Mouse (Mus musculus): ENCODE data around the gene Klhl42.

Klhl42 gene

GRCm38 (mm10) chr6:147087736-147088135 lies 3.4 kb upstream of the Klhl42 start:
- no peak for DNase-seq (ENCODE audit: low read depth)

- no peak for DNase-seq (ENCODE audit: low read depth)
Observed at GRCm38 (mm10) chr6:147088517-147088916, 2.7 kb upstream of the Klhl42 start.

- no peak for DNase-seq (ENCODE audit: low read depth)
Observed at GRCm38 (mm10) chr6:147090191-147090590, 988 bp upstream of the Klhl42 start.

GRCm38 (mm10) chr6:147092136-147092535 lies 957 bp downstream of the Klhl42 start:
- no peak for DNase-seq (ENCODE audit: low read depth)

DNA sequence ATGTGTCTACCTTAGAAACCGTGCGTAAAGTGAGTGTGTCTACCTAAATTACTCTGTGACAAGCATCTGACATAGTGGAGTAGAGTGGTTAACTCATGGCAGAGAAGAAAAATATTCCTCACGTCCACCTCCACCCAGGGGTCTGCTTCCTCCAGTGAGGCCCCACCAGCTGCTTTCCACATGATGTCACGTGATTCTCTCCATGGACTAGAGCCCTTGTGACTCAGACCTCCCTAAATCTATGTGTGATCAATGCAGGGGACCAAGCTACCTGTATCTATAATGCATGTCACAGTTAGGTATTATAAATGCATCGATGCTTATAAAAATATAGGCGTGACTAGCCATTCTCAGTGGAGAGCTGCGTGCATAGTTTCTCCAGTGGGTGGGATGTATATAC lies 3.6 kb downstream of the Klhl42 start:
- no peak for DNase-seq (ENCODE audit: low read depth)

- DNase-seq (ENCODE audit: low read depth): no peak
Observed at GRCm38 (mm10) chr6:147096109-147096508, 4.9 kb downstream of the Klhl42 start.

DNA sequence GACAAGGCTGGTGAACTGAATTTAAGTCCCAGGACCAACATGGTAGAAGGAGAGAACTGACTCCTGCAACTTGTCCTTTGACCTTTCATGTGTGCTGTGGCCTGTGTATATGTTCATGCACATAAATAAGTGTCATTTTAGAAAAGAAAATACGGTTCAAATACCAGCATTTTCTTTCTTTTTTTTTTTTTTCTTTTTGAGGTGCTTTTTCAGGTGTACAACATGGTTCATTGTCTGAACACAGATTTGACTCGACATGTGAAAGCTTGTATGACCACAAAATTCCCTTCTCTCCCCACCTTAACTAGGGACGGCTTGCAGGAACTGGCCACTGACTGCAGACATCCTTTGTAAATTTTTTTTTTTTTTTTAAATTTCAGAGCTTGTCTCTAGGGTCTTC lies 5.8 kb downstream of the Klhl42 start:
- DNase-seq (ENCODE audit: low read depth): no peak

- DNase-seq (ENCODE audit: low read depth): no peak
Observed at GRCm38 (mm10) chr6:147097346-147097929, 6.3 kb downstream of the Klhl42 start.

DNA sequence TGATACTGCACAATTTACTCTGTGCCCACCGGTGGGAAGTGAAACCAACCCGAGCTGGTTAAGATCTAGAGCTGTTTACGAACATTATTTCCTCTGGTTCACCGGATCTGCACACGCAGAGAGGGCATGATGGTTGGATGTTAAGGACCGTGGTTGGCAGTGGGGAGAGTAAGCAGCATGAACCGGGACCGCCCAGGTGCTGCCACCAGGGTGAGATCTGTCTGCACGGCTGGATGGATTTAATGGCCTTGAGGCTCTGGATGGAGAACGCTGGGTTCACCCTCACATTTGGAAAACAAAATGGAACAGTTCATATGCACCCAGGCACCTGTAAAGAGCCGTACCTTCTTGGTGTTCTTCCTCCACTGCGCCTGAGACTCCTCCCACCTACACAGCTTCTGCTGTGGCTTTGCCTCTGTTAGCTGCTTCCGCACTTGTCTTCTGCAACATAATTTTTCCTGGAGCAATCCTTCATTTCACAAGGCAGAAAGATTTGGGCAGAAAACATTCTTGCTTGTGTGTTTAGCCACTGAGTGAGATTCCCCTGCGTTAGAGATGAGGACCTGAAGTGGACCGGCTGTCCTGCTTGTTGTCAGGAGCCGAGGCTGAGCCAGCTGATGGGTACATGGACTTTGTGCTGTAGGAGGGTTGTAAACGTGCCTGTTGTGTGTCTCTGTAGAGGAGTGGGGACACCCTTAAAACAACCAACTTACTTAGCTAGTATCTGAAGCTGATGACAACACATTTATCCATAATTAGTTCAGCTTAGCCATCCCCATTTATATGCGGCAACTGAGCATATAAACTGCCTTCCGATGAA lies 8.5 kb downstream of the Klhl42 start:
- DNase-seq (ENCODE audit: low read depth): no peak

DNA sequence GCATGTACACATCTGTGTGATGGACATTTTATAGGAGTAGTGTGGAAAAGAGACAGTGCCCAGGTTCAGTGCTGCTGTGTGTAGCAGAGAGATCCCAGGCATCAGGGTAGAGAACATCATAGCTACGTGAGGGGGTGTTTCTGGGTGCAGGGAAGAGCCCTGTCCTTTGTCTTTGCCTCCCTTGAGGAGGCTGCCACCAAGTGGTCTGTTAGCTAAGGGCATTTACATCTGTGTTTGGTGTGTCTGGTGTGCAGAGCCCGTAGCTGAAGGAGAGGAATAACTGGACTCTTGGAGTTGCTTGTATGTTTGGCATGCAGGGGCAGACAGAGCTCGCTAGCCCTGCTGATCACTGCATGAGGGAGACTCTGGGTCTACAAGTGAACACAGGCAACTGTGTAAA lies 11.1 kb downstream of the Klhl42 start:
- no peak for DNase-seq (ENCODE audit: low read depth)

DNA sequence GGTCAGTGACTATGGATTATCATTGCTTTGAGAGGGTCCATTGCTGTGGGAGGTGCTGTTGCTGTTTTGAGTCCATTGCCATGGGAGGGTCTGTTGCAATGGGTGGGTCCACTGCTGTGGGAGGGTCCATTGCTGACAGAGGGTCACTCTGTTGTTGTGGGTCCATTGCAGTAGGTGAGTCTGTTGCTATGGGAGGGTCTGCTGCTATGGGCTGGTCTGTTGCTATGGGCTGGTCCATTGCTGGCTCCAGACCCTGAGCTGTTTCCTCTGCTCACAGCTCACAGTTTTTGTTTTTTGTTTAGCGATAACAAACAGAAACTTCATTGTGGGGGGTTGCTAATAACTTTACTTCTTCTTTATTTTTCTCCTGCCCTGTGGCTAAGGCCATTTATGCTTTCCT lies 14.3 kb downstream of the Klhl42 start:
- DNase-seq (ENCODE audit: low read depth): no peak

- no peak for DNase-seq (ENCODE audit: low read depth)
Observed at GRCm38 (mm10) chr6:147106716-147107115, 15.5 kb downstream of the Klhl42 start.

DNA sequence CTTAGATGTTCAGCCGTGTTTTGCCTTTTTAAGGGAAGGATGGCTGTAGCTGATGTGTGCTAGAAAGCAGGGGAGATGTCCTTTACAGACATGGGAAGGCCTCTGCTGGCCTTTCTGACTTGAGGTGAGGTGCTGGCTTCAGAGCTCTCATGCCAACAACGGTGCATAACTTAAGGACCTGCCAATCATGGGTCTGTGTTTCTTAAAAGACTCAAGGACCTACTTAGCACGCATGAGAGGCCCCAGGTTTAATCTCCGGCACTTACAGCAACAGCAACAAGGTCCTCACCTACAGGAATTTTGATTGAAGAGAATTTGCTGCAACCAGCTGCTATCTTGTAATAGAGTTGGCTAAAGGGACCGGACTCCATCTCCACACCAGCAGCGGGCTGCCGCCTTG lies 18.1 kb downstream of the Klhl42 start:
- DNase-seq (ENCODE audit: low read depth): no peak

DNA sequence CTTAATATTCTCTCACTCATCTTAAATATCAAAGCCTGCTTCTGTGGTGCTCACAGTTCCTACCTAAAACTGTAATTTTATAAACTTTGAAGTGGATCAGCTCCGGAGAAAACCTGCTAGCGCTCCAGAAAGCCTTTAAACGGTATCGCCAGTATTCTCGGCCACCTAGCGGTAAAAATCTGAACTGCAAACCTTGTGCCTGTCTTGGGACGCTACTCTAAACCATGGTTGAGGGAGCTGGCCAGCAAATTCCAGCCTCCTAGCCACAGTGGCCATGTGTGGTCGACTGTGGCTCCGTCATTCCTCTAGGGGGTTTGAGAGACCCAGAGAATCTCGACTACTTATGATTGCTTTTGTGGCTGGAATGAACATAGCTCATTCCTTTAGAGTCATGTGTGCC lies 25.4 kb downstream of the Klhl42 start:
- peak; percentile 71 for DNase-seq (ENCODE audit: low read depth)

DNA sequence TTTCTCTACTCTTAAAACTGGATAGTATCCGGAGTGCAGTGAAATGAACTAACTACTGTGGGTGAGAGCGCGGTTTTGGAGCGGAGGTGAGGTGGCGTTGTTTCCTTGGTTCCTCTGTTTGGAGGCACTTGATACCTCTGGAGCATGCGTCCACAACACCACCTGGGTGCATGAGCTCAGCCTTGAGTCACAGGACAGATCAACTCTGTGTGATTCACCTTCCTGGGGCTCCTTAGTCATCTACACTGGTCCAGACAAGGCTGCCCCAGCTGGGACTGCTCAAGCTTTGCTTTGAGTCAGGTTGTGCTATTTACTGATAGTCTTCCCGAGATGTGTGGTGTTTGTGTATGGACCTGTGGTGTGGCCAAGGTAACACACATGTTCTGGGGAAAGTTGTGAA lies 26.6 kb downstream of the Klhl42 start:
- no peak for DNase-seq (ENCODE audit: low read depth)

- no peak for DNase-seq (ENCODE audit: low read depth)
Observed at GRCm38 (mm10) chr6:147118190-147118589, 27.0 kb downstream of the Klhl42 start.

GRCm38 (mm10) chr6:147121320-147121719 lies 30.1 kb downstream of the Klhl42 start:
- no peak for DNase-seq (ENCODE audit: low read depth)

DNA sequence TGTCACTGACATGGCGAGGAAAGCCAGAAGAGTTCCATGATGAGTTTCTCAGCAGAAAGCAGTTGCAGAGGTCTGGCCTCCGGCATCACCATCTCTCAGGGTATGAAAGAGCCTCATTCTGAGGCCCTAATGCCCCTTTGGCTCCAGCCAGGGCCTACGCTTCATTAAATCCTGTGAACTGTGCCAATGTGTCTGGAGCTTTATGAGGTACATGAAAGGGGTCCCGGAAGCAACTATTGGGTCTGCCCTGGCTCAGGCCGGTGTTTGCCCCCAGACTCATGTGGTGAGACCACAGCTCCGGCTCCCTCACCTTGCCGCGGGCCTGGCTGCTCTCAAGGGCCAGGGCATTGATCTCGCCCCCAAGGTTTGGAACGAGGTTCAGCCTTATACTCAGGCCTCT lies 36.1 kb downstream of the Klhl42 start:
- DNase-seq (ENCODE audit: low read depth): no peak

DNA sequence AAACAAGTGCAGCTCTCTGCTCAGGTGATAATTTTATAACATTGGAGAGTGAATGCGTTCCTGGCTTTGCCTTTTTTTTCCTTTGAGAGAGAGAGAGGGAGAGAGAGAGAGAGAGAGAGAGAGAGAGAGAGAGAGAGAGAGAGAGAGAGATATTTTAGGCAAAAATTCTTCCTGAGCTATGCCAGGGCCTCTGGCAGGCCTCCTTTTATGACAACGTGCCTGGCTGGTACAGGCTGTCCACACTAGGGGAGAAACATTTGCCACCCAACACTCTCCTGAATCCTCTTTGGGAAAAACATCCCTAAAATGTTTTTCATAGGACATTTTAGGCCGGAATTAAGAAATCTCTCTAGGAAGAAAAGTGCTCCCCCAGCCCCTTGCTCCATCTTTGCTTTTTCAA lies 47.1 kb downstream of the Klhl42 start:
- no peak for DNase-seq (ENCODE audit: low read depth)

DNA sequence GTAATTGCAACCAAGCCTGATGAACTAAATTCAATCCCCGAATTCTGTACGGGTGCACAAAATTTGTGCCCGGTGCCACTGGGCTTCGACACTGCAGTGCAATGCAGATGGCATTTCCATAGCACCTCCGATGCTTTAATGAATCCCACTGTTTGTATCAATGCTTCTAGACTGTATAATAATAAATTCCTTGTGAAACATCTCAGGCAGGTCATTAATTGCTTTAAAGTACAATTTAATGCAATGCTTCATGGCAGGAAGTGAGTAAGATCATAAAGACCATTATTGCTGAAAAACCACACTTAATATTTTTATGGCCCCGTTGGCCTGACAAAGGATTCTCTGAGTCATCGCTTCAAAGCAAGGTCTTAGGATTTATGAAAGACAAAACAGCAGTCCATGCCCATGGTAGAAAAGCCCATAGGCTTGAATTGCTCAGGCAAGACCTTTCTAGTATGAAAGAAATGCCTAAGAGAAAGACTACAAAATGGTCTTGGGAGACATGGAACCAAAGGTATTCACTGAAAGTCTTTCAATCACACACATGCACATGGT lies 49.5 kb downstream of the Klhl42 start:
- DNase-seq (ENCODE audit: low read depth): no peak

- no peak for DNase-seq (ENCODE audit: low read depth)
Observed at GRCm38 (mm10) chr6:147144664-147145063, 53.5 kb downstream of the Klhl42 start.

GRCm38 (mm10) chr6:147145277-147145676 lies 54.1 kb downstream of the Klhl42 start:
- DNase-seq (ENCODE audit: low read depth): peak; percentile 10

DNA sequence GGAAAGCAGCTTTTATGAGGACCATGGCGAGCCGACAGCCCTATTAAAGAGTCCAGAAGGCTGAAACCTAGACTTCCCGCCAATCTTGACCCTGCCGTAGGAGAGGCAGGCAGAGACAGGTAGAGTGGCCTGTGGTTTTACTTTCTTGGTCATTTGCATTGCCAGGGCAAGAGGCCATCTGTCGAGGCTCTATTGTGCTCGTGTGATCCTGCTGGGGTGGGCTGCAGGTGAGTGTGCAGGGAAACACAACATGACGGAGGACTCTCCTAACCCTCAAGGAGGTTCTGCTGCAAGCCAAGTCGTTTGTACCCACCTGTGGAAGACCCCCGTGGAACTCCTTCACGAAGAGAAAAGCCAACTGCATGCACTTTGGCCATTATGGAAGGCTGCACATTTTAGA lies 54.6 kb downstream of the Klhl42 start:
- DNase-seq (ENCODE audit: low read depth): no peak

DNA sequence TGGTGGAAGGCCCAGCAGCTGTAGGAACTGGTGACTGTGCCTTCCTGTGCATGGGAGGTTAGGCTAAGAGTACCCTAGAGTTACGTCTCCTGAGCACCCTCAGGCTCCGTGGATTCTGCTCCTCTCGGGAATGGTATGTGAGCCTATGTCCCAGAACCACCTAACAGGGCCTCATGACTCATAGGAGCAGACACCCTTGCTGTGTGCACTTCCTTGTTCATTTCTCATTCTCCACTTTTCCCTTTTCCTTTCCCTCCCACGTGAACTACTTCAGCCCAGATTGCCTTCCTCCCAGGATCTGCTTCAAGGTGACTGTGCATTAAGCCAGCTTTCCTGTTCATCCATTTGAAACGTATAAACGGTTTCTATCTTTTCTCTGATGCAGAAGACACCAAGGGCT lies 59.9 kb downstream of the Klhl42 start:
- no peak for DNase-seq (ENCODE audit: low read depth)

Data from fibroblast of lung, adult 2 months (primary cell).